Mouse (Mus musculus): ENCODE results near the gene Gna15. TPM values are rescaled to one million over a fixed set of nuclear protein-coding genes. Genes with fewer than 3 reads are reported as not detected.

Gene Gna15
- total RNA-seq, 1 experiment from 2014 or later = 13.4 TPM

DNA sequence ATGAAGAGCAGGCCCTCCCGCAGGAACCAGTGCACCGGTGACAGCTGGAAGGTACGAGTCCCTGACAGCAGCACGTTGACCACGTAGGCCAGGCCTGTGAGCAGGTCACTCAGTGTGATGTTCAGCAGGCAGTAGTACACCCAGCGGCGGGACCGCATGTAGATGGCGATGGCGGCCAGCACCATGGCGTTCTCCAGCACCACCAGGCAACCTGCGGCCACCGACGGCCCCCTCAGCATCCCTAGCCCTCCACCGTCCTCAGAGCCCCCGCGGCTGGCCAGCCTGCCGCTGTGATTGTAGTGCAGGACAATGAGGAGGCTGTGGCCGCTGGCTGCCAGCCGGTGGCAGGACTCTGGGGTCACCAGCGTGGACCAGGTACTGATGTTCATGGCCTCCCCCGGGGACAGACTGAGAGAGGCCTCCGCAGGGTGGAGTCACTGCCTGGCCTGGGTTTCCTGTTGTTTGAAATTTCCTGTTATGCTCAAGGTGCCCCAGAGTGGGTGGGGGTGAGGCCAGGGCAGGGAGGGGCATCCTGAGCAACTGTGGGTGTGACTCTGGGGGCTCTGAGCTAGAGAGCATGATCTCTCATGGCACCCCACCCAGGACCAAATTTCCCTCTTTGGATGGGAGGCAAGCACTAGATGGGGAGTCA is 24.6 kb downstream of the Gna15 start:
- peak; percentile 37 for ATAC-seq (ENCODE audit: extremely low read depth, insufficient number of reproducible peaks, low FRiP score, poor library complexity, severe bottlenecking)

DNA sequence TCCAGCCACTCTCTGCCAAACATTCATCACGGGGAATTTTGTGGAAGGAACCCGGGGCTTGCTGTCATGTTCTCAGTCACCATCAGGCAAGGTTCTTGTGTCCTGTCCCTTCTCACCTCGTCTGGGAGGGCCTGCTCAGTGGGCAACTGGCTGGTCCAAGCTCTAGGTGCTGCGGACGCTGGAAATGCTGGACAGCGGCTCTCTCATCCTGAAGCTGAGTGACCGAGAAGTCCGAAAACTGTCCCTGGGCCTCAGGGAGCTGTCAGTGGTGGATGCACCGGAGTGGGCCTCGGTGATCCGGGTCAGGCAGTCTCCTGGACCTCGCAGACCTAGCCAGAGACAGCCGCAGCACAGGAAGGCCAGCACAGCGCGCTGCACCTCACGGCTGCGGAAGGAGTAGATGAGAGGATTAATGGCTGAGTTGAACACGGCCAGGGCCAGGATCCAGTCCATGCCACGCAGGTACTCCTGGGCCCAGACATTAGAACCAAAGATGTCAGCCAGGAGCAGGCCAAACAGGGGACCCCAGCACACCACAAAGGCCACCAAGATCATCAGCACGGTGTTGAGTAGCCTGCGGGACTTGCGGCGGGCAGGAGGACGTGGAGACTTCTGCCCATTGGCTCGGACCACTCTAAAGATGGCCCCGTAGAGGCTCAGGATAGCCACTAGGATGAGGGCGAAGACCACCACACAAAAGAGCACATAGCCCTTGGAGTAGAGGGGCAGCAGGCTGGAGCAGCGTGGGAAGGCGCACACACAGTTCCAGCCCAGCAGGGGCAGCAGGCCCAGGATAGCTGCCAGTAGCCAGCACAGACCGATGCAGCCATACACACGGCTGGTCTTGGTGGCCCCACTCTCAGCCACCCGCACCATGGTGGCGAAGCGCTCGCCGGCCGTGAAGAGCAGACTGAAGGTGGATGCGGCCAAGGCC is 25.4 kb downstream of the Gna15 start:
- ATAC-seq (ENCODE audit: extremely low read depth, insufficient number of reproducible peaks, low FRiP score, poor library complexity, severe bottlenecking) = no peak

DNA sequence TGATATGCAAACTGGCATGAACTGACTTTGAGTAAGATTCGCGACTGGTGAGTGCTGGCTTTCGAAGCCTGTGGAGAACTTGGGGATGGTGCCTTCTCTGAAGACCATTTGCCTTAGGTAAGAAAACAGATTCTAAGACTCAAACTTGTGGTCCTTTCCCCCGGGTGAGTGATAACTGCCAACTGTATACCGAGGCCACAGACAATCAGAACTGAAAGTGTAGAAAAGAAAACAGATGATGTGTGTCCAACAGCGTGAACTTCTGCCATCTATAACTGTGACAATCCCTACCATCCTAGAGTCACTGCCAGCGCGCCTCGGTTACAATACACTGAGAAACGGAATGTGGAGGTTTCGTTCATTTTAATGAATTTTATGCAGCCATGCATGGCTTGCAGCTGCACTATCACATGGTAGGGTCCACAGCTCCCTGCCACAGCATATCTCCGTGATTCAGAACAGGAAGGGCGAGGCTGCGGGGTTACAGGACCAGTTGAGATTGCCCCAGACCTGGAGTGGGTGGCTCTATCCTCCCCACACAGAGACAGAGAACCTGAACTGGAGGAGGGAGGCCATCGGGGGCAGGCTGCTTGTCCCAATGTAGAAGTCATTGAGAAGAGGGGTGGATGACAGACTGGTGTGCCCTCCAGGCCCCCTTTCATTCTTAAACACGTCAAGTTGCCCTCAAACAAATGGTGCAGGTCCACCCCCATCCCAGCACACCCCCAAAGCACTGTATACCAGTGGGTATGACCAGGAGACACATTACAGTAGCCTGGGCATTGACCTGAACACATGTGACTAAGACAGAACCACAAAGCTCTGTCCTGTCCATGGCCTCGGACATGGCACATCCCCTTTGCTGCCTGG is 26.4 kb downstream of the Gna15 start:
- ATAC-seq (ENCODE audit: extremely low read depth, insufficient number of reproducible peaks, low FRiP score, poor library complexity, severe bottlenecking) = no peak

DNA sequence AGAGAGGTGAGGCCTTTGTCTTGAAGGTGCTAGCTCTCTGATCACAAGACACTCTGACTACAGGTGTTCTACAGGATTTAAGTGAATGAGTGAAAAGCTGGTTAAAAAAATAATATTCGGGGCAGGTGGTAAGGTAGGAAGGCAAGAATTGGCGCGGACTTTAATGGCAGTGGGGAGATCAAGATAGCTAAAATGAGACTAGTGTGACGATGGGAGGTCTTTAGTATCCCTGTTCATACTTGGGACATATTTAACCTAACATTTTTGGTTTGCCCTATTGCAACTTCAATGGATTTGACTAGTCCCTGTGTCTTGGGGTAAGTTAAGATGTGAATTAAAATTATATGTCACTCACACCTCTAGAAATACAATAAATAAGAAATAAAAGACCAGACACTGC is 27.1 kb downstream of the Gna15 start:
- ATAC-seq (ENCODE audit: extremely low read depth, insufficient number of reproducible peaks, low FRiP score, poor library complexity, severe bottlenecking) = no peak

DNA sequence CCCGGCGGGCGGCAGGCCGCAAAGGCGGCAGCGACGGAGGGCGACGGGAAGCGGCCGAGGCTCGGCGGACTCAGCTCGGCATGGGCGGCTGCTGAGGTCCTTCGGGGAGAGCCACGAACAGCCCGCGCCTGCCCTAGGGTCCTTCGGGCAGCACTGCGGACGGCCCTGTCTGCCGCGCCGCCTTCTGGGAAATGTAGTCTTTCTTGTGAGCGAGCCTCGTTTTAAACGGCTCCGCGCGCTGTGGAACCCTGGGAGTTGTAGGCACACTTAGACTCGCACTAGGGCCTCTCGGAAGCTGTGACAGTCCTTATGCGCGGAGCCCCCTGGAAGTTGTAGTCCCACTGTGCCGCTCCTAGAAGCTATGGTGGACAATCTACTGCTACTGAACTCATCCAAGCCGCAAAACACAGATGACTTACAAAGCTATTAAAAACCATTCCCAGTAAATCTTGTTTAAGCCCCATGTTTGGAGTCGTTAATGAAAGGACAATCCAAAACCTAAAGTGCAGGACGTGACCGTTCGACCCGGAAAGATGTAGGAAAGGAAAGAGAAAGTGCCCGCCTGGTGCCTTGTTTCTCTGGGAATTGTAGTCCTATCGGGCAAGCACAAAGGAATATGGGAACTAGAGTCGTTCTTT is 27.6 kb downstream of the Gna15 start, which contains the start of gene Ncln:
Gene Ncln, minus strand, starts transcription at position 129 of the 638 bp plus-strand sequence.
- peak; percentile 83 for ATAC-seq (ENCODE audit: extremely low read depth, insufficient number of reproducible peaks, low FRiP score, poor library complexity, severe bottlenecking)

DNA sequence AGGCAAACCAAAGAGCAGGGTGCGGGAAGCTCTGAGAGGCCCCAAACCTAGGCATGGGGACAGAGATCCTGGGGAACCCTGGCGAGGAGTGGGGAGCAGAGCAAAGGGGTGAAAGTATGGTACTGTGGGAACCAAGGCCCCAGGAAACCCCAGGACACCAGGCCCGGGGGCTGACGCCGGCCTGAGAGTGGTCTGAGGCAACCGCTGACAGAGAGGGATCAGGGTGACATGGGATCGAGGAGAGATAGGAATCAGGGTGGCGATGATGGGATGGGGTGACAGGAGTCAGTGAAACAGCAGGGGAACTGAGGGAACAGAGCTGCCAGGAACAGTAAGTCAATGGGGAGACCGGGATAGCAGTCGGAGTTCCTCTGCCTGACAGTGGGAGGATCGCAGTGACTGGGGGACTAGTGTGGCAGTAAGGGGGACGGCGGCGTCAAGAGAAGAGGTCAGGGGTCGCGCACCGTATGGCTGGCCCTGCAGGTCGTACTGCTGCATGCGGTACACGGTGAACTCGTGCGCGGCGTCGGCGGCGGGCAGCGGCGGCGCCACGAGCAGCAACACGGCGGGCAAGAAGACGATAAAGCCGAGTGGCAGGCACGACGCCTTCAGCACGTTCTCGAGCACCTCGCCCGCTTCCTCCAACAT is 28.3 kb downstream of the Gna15 start:
- ATAC-seq (ENCODE audit: extremely low read depth, insufficient number of reproducible peaks, low FRiP score, poor library complexity, severe bottlenecking) = no peak

DNA sequence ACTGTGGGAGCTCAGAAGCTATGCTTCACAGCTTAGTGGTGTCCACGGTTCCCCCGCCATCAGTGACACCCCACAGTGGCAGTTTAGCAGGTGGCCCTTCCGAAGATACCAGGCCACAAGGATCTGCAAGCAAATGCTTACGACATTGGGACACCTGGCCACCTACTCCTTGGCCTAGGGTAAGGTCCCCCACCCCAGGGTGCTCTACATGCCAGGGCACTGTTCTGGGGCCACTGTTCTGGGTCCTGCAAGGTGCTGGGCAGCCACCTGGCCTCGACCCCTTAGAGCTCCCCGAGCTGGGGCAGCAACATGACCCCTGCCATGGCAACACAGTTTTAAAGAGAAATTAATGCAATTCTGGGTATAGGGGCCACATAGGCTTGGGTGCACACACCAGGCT is 28.9 kb downstream of the Gna15 start:
- ATAC-seq (ENCODE audit: extremely low read depth, insufficient number of reproducible peaks, low FRiP score, poor library complexity, severe bottlenecking) = no peak

DNA sequence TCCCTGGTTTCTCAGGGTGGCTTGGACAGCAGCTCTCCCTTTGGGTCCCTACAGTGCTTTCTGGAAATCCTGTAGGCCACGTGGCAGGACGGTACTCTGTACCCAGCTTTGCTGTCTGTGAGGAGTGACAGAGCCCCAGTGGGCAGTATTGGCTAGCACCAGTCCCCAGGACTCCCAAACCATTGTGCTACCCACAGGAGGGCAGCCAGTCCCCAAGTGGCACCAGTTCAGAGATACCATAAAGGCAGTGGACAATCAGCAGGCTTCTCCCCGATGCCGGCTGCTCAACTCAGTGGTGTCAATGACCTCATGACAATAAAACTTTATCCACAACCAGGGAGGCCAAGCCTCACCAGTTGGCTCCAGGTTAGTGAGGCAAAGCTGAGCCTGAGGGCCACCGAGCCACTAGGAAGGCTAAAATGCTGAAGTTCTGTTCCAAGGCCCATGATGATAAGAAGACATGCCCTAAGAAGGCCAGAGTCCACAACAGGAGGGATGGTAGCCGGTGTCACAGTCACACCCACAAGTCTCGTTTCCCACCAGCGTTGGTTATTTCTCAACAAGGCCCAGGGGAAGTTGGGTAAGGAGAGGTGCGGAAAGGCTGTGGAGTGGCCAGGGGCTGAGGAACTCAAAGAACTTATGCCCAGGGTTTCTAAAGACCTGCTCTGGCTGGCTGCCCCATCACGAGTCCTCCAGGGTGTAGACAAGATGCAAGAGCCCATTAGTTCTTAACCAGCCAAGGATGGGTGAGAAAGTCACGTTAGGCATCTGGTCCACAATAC is 29.6 kb downstream of the Gna15 start:
- no peak for ATAC-seq (ENCODE audit: extremely low read depth, insufficient number of reproducible peaks, low FRiP score, poor library complexity, severe bottlenecking)

DNA sequence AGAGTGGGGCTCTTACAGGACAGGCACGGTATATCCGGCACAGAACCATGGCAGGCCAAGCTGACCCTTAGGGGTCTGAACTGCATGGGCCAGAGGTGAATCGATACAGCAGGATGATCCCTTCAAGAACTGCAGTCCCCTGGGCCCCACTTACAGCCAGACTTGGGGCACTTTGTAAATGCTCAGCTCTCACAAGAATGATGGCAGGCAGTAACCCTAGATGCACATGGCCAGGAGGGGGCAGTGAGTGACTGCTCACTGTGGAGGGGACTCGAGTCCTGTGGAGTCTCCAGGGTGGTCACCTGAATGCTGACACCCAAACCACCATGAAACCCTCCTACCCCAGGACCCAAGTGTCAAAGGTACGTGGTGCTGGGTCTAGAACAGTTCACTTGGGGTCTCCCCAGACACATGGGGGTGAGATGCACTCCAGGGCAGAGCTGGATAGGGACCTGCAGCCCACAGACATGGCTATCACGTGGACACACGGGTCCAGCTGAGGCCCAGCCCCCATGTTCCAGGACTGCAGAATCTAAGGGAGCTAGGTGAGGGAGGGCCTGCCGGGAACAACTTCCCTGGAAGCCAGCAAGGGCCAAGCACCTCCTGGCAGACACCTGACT is 30.3 kb downstream of the Gna15 start:
- ATAC-seq (ENCODE audit: extremely low read depth, insufficient number of reproducible peaks, low FRiP score, poor library complexity, severe bottlenecking) = no peak

DNA sequence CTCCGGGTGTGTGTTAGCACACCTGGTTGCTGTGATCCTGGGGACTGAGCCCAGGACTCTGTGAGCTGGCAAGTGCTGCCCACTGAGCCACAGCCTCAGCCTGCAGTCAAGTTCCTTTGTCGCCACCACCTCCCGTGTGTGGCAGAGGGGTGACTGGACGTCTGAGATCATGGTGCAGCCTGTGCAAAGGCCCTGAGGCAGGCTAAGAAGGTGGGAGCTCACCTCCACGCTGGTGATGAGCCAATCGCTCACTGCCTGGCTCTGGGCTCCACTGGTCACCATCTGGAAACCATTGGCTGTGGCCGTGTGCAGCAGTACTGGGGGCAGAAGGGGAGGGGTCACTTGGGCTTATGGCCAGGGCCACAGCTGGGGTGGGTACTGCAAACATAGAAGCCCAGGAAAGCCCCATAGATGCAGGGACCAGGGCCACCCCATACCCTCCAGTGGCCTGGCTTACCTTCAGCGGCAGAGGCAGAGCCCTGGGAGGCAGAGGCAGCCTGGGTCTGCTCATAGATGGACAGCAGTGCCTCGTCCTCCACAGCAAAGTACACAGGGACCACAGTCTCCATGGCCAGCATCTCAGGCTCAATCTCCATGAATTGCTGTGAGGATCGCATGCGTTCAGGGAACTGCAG is 31.3 kb downstream of the Gna15 start:
- no peak for ATAC-seq (ENCODE audit: extremely low read depth, insufficient number of reproducible peaks, low FRiP score, poor library complexity, severe bottlenecking)

DNA sequence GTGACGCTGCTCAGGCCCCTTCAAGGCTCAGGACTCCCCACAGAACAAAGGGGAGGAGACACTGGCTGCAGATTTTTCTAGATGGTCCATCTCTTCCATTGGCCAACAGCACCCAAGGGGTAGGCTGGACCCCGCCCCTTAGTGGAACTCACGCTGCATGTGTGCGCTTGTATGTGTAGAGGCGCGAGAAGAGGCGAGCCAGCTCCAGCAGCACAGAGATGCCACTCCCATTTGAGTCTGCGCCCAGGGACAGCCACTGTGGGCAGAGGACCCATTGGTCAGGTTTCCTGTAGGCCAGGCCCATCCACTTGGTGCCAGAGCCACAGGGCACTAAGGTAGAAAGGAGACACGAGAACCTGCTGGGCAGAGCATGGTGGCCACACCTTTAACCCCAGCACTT is 33.0 kb downstream of the Gna15 start:
- ATAC-seq (ENCODE audit: extremely low read depth, insufficient number of reproducible peaks, low FRiP score, poor library complexity, severe bottlenecking) = no peak

DNA sequence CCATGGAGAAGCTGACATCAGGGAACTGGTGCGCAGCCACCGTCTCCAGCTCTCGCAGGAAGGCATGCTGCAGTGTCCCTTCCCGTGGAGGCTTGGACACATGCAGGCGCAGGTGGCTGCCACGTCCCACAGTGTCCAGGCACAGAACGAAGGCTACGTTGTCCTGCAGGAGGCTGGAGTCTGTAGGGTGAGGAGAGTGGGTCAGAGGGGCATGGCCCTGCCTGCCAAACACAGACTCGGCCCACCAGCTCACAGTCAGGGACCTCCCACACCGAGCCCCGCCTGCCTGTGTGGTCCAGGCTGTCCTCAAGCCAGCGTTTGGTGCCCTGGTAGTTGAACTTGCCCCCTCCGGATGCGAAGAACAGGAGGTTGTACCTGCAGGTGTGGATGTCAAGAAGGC is 34.1 kb downstream of the Gna15 start:
- no peak for ATAC-seq (ENCODE audit: extremely low read depth, insufficient number of reproducible peaks, low FRiP score, poor library complexity, severe bottlenecking)

DNA sequence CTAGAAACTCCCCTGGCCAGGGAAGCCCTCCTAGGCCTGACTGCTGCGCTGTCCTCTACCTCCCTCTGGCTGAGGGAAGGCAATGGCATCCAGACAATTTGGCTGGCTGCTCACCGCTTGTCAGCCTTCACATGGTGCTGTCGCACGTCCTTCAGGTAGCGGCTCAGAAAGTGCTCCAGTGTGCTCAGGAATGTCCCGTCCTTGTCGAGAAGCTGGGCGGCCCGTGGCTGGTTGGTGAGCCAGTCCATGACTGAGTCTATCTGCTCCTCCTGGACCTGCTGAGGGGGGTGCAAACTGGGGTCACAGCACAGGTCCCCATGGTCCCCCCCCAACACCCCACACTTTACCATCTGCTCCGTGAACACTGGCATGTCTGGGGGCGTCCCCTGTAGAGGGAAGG is 35.9 kb downstream of the Gna15 start:
- ATAC-seq (ENCODE audit: extremely low read depth, insufficient number of reproducible peaks, low FRiP score, poor library complexity, severe bottlenecking) = no peak

DNA sequence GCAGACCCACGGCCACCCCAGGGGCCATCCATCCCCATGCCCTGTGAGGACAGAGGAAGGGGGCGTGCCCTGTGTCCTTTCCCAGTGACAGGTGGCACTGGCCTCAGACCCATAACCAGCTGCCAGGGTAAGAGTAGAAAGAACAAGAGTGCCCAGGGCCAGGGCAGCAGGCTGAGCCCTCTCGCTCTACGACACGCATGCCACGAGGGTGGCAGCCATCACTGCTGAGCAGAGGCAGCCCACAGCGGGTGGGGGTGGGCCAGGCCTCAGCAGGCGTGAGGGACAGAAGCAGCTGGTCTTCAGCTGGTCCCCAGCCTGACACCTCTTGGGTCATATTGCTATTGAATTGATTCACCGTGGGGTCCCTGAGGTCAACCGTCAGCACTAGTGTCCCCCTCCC is 37.5 kb downstream of the Gna15 start:
- no peak for ATAC-seq (ENCODE audit: extremely low read depth, insufficient number of reproducible peaks, low FRiP score, poor library complexity, severe bottlenecking)

DNA sequence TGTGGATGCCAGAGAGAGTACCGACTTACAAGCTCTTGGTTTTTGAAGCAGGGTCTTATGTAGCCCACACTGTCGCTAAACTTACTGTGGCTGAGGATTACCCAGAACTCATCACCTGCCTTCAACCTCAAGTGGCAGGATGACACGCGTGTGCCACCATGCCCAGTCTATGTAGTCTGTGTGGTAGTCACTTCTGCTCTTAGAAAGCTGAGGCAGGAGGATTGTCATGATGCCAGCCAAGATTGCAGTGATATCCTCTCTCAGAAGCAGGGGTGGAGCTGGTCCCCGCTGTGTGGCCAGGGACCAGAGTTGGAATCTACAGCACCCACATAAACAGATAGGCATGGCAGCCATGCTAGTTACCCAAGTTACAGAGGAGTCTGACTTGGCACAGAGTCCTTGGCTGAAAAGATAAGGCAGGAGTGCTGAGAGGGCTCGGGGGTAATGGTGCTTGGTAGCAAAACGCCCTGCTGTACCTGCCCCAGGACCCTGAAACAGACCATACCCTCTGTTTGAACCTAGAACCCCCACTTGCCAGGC is 38.5 kb downstream of the Gna15 start:
- no peak for ATAC-seq (ENCODE audit: extremely low read depth, insufficient number of reproducible peaks, low FRiP score, poor library complexity, severe bottlenecking)

DNA sequence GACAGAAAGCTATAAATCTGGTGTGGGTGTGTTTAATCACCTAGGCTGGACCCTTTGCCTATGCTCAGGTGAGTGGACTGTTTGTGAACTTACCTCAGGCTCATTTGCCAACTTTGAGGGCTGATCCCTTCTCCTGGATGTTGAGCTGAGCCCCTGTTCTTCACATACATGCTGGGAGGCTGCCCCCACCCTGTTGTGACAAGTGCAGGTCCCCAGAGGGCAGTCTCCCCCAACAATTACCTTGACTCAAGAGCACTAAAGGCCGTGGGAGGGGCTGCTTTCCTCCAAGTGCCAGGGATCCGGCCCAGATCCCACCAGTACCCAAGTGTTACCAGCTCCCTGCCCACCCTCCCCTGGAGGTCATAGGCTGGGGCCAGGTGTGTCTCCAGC is 39.0 kb downstream of the Gna15 start:
- no peak for ATAC-seq (ENCODE audit: extremely low read depth, insufficient number of reproducible peaks, low FRiP score, poor library complexity, severe bottlenecking)
